Mouse (Mus musculus): Measurements from ENCODE around the gene Actg1.
"Not testable (repeated sequence)": the region's sequence is repeated elsewhere in the genome, so short reads cannot be mapped to it uniquely, and the experiment has no call there.

Gene Actg1

DNA sequence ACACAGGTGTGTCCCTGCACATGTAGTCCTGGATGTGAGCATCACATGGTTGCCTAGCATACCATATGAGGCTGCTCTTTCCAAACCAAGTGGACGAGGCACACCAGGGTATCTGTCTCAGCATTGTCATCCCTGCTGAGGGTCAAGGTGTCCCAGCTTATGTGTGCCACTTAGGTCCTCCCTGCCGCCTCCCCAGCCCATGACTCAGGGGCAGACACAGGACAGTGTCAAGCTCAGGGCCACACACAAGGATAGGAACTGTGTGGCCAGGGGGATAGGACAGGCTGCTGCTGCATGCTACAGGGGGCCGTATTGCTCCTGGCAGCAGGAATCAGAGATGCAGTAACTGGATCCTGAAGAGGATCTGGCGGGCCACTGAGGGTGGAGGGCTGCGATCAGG, 12.4 kb upstream of the Actg1 start:
- no peak for DNase-seq (ENCODE audit: low read depth, low spot score)

DNA sequence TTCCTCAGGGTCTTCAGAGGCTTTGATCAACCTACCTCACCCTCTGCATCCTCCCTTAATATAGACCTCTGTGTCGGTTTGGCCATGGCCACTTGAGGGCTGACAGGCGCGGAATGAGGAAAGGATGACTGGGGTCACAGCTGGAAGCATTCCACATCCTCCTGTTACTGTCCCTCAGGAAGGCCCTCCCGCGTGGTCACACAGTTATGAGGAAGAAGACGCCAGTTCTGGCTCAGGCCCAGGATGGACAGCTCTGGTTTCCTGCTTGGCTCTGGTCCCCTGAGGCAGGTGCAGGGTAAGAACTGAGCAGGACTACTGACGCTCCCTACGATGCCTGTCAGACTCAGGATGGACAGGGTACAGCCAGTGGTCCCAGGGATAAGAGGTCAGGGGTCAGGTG, 11.7 kb upstream of the Actg1 start:
- DNase-seq (ENCODE audit: low read depth, low spot score) = no peak

DNA sequence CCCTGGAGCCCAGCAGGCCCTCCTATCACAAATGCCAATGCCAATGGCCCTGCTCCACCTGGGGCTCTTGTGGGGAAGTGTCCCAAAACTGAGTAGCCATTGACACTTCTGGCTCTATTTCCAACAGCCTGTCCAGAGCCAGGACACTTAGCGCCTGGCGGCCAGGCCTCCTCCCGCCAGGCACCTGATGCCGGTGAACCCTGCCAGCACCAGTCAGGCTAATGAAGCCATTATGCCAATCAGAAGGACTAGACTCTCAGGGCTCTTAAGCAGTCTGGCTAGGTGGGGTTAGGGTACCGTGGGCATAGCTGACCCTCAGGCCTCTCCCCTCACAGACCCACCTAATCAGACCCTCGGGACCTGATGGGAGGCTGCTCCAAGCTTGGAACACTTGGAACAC, 11.0 kb upstream of the Actg1 start:
- no peak for DNase-seq (ENCODE audit: low read depth, low spot score)

DNA sequence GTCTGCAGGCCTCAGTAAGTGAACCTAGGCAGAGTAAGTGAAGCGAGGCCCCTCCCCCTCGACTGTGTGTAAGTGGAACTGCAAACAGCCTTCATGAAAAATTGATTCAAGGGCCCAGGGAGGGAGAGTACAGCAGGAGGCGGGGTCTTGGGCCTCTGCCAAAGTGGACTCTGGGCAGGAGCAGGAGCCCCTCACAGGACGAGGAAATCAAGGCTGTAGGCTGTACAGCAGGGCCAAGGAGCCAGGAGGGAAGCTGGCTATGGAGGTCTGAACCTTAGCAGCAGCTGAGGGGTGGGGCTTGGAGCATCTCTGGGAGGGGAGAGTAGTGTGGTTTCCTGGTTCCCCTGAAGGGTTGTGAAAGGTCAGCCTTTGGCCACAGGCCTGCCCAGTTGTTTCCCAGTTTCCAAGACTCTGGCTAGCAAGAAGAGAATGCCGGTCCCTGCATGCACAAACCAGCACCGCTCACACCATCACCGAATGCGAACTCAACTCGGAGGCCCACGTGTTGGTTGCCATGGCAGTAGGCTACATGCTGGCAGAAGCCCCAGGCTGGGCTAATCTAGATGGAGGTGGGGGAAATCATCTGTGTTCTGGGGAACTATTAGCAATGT, 9.6 kb upstream of the Actg1 start:
- DNase-seq (ENCODE audit: low read depth, low spot score) = no peak

DNA sequence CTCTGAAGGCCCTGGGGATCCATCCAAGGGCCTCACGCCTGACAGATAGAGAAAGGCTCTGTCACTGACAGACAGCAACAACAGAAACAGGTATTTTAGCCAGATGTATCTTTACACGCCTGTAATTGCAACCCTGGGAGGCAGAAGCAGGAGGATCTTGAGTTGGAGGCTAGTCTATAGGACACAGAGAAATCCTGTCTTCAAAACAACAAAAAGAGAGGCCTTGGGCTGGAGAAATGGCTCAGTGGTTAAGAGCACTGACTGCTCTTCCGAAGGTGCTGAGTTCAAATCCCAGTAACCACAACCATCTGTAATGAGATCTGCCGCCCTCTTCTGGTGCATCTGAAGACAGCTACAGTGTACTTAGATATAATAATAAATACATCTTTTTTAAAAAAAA, 8.6 kb upstream of the Actg1 start:
- no peak for DNase-seq (ENCODE audit: low read depth, low spot score)

DNA sequence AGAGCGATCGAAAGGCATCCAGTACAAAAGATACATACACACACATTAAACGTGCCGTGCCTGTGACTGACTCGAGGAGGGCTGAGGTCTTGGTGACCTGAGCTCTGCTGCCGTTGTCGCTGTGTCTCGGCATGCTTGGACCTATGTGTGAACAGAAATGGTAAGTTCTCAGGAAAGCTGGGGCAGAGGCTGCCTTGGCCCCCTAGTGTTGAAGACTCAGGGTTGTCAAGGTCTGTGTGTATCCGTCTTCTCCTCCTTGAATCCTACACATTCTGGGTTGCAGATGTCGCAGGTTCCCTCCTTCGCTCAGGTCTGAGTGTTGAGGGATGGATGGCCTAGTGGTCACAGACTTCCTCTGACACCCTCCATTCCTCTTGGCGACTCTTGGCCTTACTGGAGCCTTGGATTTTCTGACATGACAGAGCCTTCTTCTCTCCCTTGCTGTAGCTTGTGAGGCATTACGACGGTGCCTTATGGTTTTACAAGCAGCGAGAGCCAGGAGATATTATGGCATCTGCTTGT, 8.0 kb upstream of the Actg1 start:
- DNase-seq (ENCODE audit: low read depth, low spot score) = no peak

DNA sequence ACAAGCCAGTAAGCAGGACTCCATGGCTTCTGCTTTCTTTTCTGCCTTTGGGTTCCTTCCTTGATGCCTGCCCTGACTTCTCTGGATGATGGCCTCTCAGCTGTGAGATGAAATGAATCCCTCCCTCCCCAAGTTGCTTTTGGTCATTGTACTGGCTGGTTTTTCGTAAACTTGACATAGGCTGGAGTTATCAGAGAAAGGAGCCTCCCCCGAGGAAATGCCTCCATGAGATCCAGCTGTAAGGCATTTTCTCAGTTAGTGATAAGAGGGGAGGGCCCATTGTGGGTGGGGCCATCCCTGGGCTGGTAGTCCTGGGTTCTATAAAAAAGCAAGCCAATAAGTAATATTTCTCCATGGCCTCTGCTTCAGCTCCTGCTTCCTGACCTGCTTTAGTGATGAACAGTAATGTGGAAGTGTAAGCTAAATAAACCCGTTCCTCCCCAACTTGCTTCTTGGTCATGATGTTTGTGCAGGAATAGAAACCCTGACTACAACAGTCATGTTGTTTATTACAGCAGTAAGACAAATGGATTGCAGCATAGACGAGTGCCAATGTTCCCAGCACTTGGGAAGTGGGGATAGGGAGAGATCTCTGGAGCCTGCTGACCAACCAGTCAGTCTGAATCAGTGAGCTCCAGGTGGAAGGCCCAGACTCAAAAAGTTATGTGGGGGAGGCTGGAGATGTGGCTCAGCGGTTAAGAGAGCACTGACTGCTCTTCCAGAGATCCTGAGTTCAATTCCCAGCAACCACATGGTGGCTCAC, 7.1 kb upstream of the Actg1 start:
- DNase-seq (ENCODE audit: low read depth, low spot score) = peak; percentile 63

DNA sequence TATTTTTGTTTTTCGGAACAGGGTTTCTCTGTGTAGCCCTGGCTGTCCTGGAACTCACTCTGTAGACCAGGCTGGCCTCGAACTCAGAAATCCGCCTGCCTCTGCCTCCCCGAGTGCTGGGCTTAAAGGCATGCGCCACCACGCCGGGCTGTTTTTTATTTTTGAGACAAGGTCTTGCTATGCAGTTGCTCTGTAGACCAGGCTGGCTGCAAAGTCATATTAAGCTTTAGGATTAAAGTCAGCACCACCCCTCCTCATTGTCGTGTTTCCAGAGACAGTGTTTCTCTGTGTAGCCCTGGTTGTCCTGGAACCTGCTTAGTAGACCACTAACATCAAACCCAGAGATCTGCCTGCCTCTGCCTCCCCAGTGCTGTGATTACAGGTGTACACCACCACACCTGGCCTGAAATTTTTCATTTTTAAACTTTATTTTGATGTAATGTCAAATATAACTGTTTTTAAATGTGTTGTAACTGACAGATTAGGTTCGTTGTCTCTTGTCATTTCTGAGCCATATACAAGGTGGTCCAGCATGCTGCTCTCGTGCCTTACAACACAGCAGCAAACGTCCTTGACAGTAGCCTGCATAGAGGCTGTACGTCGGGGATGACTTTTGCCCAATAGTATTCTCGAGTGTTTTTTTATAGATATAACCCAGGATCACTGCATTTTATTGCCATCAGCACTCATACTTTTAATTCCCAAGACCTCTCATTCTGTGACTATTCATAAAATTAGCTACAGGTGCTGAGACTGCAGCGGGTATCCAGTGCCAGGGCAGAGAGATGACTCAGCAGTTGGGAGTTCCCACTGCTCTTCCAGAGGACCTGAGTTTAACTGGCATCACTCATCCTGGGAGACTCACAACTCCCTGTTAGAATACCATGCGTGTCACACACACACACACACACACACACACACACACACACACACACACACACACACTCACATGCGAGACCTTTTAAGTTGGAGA, 6.2 kb upstream of the Actg1 start:
- DNase-seq (ENCODE audit: low read depth, low spot score) = peak; percentile 64

DNA sequence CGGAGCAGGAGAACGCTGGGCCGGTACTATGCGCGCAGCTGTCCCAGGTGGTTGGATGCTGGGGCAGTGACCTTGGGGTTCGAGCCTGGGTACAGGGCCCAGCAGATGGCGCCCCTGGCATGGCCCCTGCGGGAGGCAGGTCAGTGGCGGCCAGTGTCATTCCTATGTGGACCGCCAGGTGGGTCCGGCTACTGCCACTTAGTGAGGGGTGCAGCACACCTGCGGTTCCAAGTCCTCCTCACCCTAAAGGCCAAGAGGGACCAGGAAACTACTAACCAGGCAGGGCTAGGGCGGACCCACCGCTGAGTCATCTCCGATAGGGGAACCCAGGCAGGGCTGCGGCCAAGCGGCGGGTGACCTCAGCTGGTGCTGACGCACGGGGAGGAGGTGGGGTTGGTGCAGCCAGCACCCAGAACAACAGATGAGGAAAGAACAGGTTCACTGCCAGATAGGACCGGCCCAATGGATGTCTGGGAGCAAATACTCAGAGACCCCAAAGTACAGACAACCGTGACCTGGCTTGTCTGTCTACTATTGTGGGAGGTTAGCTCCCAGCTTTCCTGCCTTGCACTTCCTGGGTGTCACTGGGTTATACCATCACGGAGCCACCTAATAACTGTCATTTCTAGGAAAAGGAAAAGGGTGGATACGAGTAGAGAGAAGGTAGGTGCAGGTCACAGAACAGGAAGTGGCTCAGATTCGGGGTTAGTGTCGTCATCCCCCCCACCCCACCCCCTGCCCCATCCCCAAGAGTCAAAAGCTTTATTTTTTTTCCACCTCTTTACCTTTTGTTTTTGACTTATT, 5.4 kb upstream of the Actg1 start:
- DNase-seq (ENCODE audit: low read depth, low spot score) = peak; percentile 84

DNA sequence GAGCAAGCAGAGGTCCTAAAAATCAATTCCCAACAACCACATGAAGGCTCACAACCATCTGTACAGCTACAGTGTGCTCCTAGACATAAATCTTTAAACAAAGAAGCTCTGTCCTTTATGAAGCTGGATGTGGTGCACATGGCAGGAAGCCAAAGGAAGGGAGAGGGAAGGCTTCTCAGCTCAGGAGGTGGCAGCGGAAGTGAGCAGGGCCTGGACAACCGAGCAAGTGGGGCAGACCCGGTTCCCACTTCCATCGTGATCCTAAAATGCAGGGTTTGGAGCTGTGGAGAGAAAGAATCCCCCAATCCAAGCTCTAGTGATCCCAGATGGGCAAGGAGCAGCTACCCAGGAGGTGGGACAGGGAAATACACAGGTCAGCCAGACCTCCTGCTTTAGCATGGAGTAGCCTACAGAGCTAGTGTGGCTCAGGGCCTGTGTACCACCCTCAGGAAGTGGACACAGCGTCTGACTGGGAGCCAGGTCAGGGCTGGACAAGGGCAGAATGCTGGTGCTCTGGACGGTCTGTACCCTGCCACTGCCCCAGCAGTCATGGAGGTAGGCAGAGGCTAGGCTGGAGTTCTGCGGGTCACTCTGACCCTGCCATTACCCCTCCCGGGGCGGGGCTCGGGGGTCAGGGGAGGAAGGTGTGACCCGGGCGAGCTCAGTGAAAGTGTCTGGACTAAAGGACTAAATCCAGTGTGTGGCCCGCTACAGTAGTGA, 4.4 kb upstream of the Actg1 start:
- DNase-seq (ENCODE audit: low read depth, low spot score) = no peak

DNA sequence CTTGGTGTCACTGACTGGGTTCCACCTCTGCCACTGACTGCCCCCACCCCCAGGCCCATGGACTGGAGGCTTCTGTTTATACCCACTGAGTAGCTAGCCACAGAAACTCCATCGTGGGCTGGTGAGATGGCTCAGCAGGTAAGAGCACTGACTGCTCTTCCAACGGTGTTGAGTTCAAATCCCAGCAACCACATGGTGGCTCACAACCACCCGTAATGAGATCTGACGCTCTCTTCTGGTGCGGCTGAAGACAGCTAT, 3.7 kb upstream of the Actg1 start:
- DNase-seq (ENCODE audit: low read depth, low spot score) = not testable (repeated sequence)

DNA sequence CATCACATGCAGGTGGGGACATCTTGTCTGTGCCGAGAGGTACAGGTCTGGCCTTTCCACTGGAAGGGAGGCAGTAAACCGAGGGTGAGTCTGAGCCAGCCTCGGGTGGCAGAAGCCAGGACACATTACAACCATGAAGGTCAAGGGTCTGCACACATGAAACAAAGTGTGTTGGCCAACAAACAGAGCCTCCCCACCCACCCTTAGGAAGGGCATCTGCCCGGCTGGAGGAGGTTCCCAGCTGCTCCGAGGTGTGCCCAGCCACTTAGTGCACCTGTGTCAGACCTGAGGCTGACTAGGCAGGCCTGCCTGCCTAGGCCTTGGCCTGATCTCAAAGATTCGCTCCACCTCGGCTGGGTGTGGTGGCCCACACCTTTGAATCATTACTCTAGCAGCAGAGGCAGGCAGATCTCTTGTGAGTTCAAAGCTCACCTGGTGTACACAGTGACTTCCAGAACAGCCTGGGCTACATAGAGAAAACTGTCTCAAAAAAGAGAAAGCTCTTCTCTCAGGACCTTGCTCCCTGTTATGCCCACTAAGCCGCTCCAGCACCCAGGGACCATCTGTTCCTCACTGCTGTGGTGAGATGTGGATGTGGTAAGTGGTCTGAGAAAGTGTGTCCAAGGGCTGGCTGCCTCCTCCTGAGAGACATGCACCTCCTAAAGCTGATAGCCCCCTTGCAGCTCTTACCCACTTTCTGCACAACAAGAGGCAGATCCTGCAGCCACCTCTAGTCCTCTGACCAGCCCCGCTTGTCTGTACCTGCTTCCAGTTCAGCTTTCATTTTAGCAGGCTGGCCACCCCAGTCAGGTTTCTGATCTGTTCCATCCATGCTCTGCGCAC, 3.1 kb upstream of the Actg1 start:
- no peak for DNase-seq (ENCODE audit: low read depth, low spot score)

DNA sequence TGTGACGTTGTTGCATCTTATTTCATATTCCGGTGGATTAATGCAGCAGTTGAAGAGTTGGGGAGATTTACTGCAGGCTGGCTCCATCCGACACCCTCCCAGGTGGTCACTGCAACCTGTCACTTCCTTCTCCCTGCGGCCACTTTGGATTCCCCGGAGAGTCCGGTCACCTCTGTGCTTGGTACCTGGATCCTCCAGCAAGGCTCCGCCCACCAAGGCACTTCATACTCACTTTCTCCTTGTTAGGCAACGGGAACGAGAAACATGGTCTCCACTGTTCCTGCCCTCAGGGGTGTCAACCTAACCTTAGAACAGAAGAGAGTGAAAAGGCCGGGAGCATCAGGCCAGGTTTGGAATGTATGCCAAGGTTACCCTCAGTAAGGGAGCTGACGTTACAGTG, 2.4 kb upstream of the Actg1 start:
- no peak for DNase-seq (ENCODE audit: low read depth, low spot score)

DNA sequence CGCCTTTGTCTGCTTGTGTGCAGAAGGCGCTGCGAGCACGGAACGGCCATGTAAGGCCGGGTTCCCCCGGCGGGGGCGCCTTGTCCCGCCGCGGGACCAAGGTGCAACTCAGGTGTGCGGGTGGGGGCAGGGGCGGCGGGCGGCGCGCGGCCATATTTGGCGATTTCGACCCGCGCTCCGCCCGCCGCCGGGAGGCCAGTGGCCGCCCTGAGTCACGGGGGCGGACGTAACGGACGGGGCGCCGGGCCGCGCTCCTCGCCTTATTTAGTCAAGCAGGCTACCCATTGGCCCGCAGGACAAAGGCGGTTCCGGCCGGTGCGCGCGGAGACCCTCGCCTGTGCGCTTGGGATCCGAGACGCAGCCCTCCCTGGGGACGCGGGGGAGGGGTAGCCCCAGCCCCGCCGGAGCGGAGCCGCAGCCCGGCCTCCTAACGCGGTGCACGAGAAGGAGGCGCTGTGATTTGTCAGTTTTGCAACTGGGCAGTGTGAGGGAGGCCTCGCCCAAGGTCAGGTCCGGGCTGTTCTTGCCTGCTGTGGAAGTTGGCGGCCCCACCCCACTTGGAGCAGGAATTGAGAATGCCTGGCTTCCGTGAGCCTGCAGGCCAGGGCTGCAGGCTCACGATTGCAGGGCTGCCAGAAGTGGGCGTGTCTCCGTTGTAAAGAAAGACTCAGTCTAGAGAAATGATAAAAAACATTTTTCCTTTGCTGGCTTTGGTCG, 1.8 kb upstream of the Actg1 start:
- DNase-seq (ENCODE audit: low read depth, low spot score) = no peak

DNA sequence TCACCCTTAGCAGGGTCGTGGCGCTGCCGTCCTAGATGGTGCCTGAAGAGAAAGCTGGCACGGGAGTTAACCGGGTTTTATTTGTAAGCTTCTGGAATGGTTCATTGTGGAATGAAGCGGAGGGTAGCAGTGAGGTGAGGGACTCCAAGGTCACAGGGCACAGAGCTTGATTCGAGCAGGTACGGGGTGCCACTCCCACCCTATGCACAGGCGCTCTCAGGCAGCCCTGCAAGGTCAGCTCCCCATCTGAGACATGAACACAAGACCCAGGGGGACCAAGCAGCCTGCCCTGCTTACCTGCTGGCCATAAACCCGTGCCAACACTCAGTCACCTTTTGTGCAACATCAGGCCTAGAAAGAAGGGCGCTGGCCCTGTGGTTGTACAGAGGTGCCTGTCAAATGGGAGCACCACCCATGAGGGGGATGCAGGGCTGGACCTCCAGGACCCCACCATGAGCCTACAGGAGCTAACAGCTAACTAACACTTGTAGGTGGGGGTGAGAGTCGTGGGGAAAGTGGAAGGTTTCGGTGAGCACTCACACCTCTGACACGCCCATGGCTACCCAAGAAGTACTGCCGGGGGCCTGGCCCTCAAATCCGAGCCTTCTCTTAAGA, 1.1 kb upstream of the Actg1 start:
- DNase-seq (ENCODE audit: low read depth, low spot score) = no peak

DNA sequence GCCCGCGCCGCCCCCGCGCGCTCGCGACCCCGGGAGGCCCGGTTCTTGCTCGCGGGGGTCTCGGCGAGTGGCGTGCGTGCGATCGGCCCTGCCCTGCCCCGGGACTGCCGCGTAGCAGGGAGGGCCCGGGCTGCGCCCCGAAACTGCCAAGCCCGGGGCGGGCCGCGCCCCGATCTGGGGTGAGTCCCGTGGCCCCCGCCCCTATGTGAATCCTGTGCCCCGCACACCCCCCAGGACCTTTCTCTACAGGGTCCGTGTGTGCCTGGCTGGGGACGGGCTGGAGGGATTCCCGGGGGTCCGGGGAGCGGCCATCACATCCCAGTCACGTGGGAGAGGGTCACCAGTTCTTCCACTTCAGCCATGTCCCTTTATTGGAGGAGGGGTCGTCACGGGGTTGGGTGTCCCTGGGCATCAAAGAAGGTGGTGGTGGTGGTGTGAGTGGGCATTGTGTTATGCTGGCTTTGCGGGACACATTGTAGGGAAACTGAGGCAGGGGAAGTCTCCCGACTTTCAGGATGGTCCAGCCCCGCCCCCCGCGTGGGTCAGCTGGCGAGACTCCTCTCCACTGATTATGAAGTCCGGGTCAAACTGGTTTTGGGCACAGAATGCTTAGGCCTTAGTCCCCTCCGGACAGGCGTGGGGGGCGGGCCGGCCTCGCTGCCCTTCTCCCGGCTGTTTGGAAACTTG, 485 bp upstream of the Actg1 start:
- no peak for DNase-seq (ENCODE audit: low read depth, low spot score)

DNA sequence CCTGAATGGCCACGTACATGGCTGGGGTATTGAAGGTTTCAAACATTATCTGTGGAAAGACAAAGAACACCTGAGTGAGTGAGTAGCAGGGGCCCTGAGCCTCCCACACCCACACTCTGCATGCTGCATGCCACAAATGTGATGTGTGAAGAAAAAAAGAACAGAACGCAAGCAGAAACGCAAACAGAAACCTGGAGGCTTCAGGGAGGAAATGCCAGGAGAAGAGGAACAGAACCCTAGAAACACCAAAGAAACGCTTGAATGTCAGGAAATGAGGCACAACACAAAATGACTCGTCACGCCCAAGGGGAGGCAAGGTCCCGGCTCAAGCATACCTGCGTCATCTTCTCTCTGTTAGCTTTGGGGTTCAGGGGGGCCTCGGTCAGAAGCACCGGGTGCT, 1.0 kb downstream of the Actg1 start:
- no peak for DNase-seq (ENCODE audit: low read depth, low spot score)

DNA sequence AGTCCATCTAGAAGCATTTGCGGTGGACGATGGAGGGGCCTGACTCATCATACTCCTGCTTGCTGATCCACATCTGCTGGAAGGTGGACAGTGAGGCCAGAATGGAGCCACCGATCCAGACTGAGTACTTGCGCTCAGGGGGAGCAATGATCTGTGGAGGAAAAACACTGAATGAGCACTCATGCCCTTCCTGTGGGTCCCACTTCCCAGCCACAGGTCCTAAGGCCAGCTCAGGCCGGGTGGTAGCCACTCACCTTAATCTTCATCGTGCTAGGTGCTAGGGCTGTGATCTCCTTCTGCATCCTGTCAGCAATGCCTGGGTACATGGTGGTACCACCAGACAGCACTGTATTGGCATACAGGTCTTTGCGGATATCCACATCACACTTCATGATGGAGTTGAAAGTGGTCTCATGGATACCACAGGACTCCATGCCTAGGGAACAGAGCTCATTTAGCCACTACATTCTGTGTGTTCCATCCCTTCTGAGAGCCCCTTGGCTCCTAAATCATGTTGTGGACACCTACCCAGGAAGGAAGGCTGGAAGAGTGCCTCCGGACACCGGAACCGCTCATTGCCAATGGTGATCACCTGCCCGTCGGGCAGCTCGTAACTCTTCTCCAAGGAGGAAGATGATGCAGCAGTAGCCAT, 1.8 kb downstream of the Actg1 start:
- DNase-seq (ENCODE audit: low read depth, low spot score) = not testable (repeated sequence)

Measured in c-Kit-negative CD71-positive TER-119-positive erythroid progenitor cells, embryonic 14.5 days (primary cell).